Comparison of ENCODE assay signal across 10 mouse cellular contexts in the genomic region with DNA sequence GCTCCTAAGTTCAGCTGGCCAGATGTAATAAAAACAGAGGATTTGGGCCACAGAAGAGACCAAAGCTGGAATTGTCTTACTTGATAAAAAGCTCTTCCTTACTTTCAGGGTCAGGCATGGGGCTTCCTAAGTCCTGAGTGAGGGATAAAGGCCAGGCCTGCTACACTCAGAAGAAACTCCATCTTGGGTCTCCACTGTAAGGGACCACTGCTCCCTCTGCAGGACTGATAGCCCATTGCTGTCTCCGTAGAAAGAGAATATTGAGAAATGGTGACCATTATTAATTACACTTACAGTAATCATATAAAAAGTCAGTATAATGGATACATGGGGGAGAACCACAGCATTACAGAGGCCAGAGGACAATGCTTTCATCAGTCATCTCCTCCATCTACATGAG. TPM values are rescaled to one million over a fixed set of nuclear protein-coding genes. Genes with fewer than 3 reads are reported as not detected.
DNase-seq lines count a peak whose midpoint lies in the region; ATAC-seq and TF ChIP-seq lines count a peak whose summit lies in the region.
"Had no signal": no experiment of that assay in that cellular context is flagged by ENCODE, and none has a peak within 500 bp of the region (broad histone marks: within the 10 kb centered on the region; RNA-seq: fewer than 3 reads in every experiment).

No protein-coding gene starts in this region.

- H3K27me3 ChIP-seq in forebrain, embryonic 14.5 days (replicated peaks; ENCODE audit: control insufficient read depth, insufficient read depth, low read length): no peaks in the 10 kb centered on the region
- no peaks in the 10 kb centered on the region for H3K27me3 ChIP-seq in forebrain, embryonic 10.5 days (ENCODE audit: poor library complexity, severe bottlenecking)
- H3K27me3 ChIP-seq in midbrain, embryonic 11.5 days (ENCODE audit: control insufficient read depth, insufficient read depth, low read length): no peaks in the 10 kb centered on the region
- H3K27me3 ChIP-seq in midbrain, embryonic 10.5 days (ENCODE audit: low read depth, poor library complexity, severe bottlenecking): peaks cover 3% of the 10 kb centered on the region; the same call in 1 of the 2 replicates
- H3K27me3 ChIP-seq in liver, embryonic 15.5 days: no peaks in the 10 kb centered on the region
- no peaks in the 10 kb centered on the region for H3K27me3 ChIP-seq in stomach, postnatal 0 days (ENCODE audit: control insufficient read depth, insufficient read depth, low read length)
- H3K27me3 ChIP-seq: limb, embryonic 13.5 days had no signal

- no peak overlapping the region for H3K4me3 ChIP-seq in forebrain, embryonic 14.5 days (ENCODE audit: low read depth, low read length)
- no peak overlapping the region for H3K4me3 ChIP-seq in forebrain, embryonic 10.5 days
- no peak overlapping the region for H3K4me3 ChIP-seq in midbrain, embryonic 11.5 days (ENCODE audit: low read depth, low read length)
- H3K4me3 ChIP-seq in midbrain, embryonic 10.5 days: no peak overlapping the region
- no peak overlapping the region for H3K4me3 ChIP-seq in liver, embryonic 15.5 days (replicated peaks)
- H3K4me3 ChIP-seq in stomach, postnatal 0 days (ENCODE audit: low read depth, low read length): no peak overlapping the region
- H3K4me3 ChIP-seq: limb, embryonic 13.5 days had no signal

- peak overlapping the region; percentile 79 for H3K27ac ChIP-seq in forebrain, embryonic 14.5 days (ENCODE audit: low read depth, low read length)
- no peak overlapping the region for H3K27ac ChIP-seq in forebrain, embryonic 10.5 days
- no peak overlapping the region for H3K27ac ChIP-seq in midbrain, embryonic 11.5 days (ENCODE audit: low read depth, low read length)
- H3K27ac ChIP-seq in midbrain, embryonic 10.5 days (replicated peaks): no peak overlapping the region
- H3K27ac ChIP-seq in liver, embryonic 15.5 days (replicated peaks): peak overlapping the region; percentile 96
- H3K27ac ChIP-seq in stomach, postnatal 0 days (replicated peaks): peak overlapping the region; percentile 81
- H3K27ac ChIP-seq: limb, embryonic 13.5 days had no signal

- no peak for ATAC-seq in forebrain, embryonic 14.5 days
- no peak for ATAC-seq in midbrain, embryonic 11.5 days (ENCODE audit: low FRiP score)
- ATAC-seq in liver, embryonic 15.5 days (ENCODE audit: insufficient read depth): no peak
- no peak for ATAC-seq in stomach, postnatal 0 days (ENCODE audit: low FRiP score, low TSS enrichment)

- no peak overlapping the region for H3K4me2 ChIP-seq in forebrain, embryonic 14.5 days (ENCODE audit: low read length)
- H3K4me2 ChIP-seq in midbrain, embryonic 11.5 days: no peak overlapping the region
- H3K4me2 ChIP-seq in liver, embryonic 15.5 days: no peak overlapping the region
- H3K4me2 ChIP-seq in stomach, postnatal 0 days (replicated peaks; ENCODE audit: low read depth): no peak overlapping the region
- H3K4me2 ChIP-seq: limb, embryonic 13.5 days had no signal

- no peak overlapping the region for H3K9ac ChIP-seq in forebrain, embryonic 14.5 days (ENCODE audit: low read length)
- H3K9ac ChIP-seq in midbrain, embryonic 11.5 days (ENCODE audit: low read length): no peak overlapping the region
- no peak overlapping the region for H3K9ac ChIP-seq in liver, embryonic 15.5 days
- H3K9ac ChIP-seq in stomach, postnatal 0 days (ENCODE audit: low read length): no peak overlapping the region

- no peak for TF ChIP-seq EP300 in stomach, postnatal 0 days (optimal IDR thresholded peaks at IDR 0.05)

- TF ChIP-seq CTCF in stomach, postnatal 0 days (IDR thresholded peaks at IDR 0.05; ENCODE audit: low read depth): peak; percentile 77

- H3K4me1 ChIP-seq in forebrain, embryonic 14.5 days (ENCODE audit: control insufficient read depth, insufficient read depth, low read length): peaks cover 15% of the 10 kb centered on the region
- H3K4me1 ChIP-seq in forebrain, embryonic 10.5 days: peaks cover 25% of the 10 kb centered on the region
- no peaks in the 10 kb centered on the region; the same call in 1 of the 2 replicates for H3K4me1 ChIP-seq in midbrain, embryonic 11.5 days (ENCODE audit: control insufficient read depth, insufficient read depth, low read length)
- H3K4me1 ChIP-seq in midbrain, embryonic 10.5 days: peaks cover 16% of the 10 kb centered on the region
- peaks cover 81% of the 10 kb centered on the region for H3K4me1 ChIP-seq in liver, embryonic 15.5 days (replicated peaks)
- H3K4me1 ChIP-seq in stomach, postnatal 0 days (replicated peaks; ENCODE audit: control insufficient read depth, insufficient read depth): peaks cover 3% of the 10 kb centered on the region; the same call in 1 of the 2 replicates

- WGBS in forebrain, embryonic 14.5 days: 77% methylated on average over 1 of the region's 1 CpGs
- 81% methylated on average over 1 of the region's 1 CpGs for WGBS in forebrain, embryonic 10.5 days
- 71% methylated on average over 1 of the region's 1 CpGs for WGBS in midbrain, embryonic 11.5 days
- WGBS in midbrain, embryonic 10.5 days: 86% methylated on average over 1 of the region's 1 CpGs
- 71% methylated on average over 1 of the region's 1 CpGs for WGBS in liver, embryonic 15.5 days (ENCODE audit: insufficient replicate concordance)
- 47% methylated on average over 1 of the region's 1 CpGs for WGBS in stomach, postnatal 0 days

- H3K9me3 ChIP-seq in forebrain, embryonic 14.5 days (replicated peaks; ENCODE audit: control insufficient read depth, low read length): no peaks in the 10 kb centered on the region
- no peaks in the 10 kb centered on the region for H3K9me3 ChIP-seq in forebrain, embryonic 10.5 days
- no peaks in the 10 kb centered on the region for H3K9me3 ChIP-seq in midbrain, embryonic 11.5 days (ENCODE audit: control insufficient read depth, low read length)
- no peaks in the 10 kb centered on the region for H3K9me3 ChIP-seq in midbrain, embryonic 10.5 days (replicated peaks)
- no peaks in the 10 kb centered on the region for H3K9me3 ChIP-seq in liver, embryonic 15.5 days (replicated peaks)
- no peaks in the 10 kb centered on the region for H3K9me3 ChIP-seq in stomach, postnatal 0 days (ENCODE audit: control insufficient read depth, low read length)
- H3K9me3 ChIP-seq: G1E; limb, embryonic 13.5 days had no signal

- DNase-seq in forebrain, embryonic 14.5 days (ENCODE audit: low spot score): peak; percentile 39
- DNase-seq in forebrain, embryonic 10.5 days (ENCODE audit: extremely low spot score, low spot score): no peak
- DNase-seq in midbrain, embryonic 11.5 days (ENCODE audit: low spot score, missing footprints): peak; percentile 84
- DNase-seq in midbrain, embryonic 10.5 days (ENCODE audit: low spot score): no peak
- peak; percentile 22 for DNase-seq in stomach, postnatal 0 days (ENCODE audit: low spot score)
- DNase-seq in left cerebral cortex, adult 18-20 months (ENCODE audit: low spot score in 2 of 2): no peak
- DNase-seq in ovary, postnatal 36 days (ENCODE audit: low spot score): no peak

- H3K36me3 ChIP-seq in forebrain, embryonic 14.5 days (ENCODE audit: control insufficient read depth, insufficient read depth, low read length): peaks cover 26% of the 10 kb centered on the region
- peaks cover 72% of the 10 kb centered on the region for H3K36me3 ChIP-seq in forebrain, embryonic 10.5 days (replicated peaks)
- peaks cover 7% of the 10 kb centered on the region; the same call in 1 of the 2 replicates for H3K36me3 ChIP-seq in midbrain, embryonic 11.5 days (ENCODE audit: control insufficient read depth, insufficient read depth, low read length)
- H3K36me3 ChIP-seq in midbrain, embryonic 10.5 days: peaks cover 62% of the 10 kb centered on the region
- peaks cover 70% of the 10 kb centered on the region for H3K36me3 ChIP-seq in liver, embryonic 15.5 days (replicated peaks)
- H3K36me3 ChIP-seq in stomach, postnatal 0 days (ENCODE audit: control insufficient read depth, insufficient read depth, low read length): no peaks in the 10 kb centered on the region

RNA-seq across cellular contexts. Expression of gene Susd2, which starts 59.7 kb away (rescaled TPM):
- polyA plus RNA-seq in forebrain, embryonic 14.5 days (2014; fragmentation: Nextera tagmentation; extraction: Ambion mirVana): 1.3 TPM in 2 replicates
- polyA plus RNA-seq in forebrain, embryonic 10.5 days (2016; fragmentation: Nextera tagmentation; extraction: Ambion mirVana): 0.99 and 1.0 TPM in 2 replicates
- polyA plus RNA-seq in midbrain, embryonic 11.5 days (2014; fragmentation: Nextera tagmentation; extraction: Ambion mirVana): 1.2 and 1.6 TPM in 2 replicates
- 1.6 and 1.9 TPM in 2 replicates for polyA plus RNA-seq in midbrain, embryonic 10.5 days (2016; fragmentation: Nextera tagmentation; extraction: Ambion mirVana)
- 1.9 and 2.0 TPM in 2 replicates for polyA plus RNA-seq in liver, embryonic 15.5 days (2015; fragmentation: Nextera tagmentation; extraction: Ambion mirVana)
- 12.2 and 14.1 TPM in 2 replicates for polyA plus RNA-seq in stomach, postnatal 0 days (2015; fragmentation: Nextera tagmentation; extraction: Ambion mirVana)
- 1 to 10 TPM; 8.8 to 9.0 TPM for total RNA-seq in left cerebral cortex, adult 18-20 months (2021)

Comparison
In these comparisons a context has a peak if more than half of its experiments do, and no peak if none do; other contexts are left out.
1. DNase-seq: peak in forebrain, embryonic 14.5 days (single experiment), midbrain, embryonic 11.5 days (single experiment) and stomach, postnatal 0 days (single experiment); none in forebrain, embryonic 10.5 days (single experiment), midbrain, embryonic 10.5 days (single experiment), left cerebral cortex, adult 18-20 months (0 of 2) and ovary, postnatal 36 days (single experiment).
2. H3K27ac ChIP-seq: peak in forebrain, embryonic 14.5 days (single experiment), liver, embryonic 15.5 days (single experiment) and stomach, postnatal 0 days (single experiment); none in forebrain, embryonic 10.5 days (single experiment), midbrain, embryonic 11.5 days (single experiment) and midbrain, embryonic 10.5 days (single experiment).